Mouse (Mus musculus): ENCODE results near the gene Mnat1. TPM values are rescaled to one million over a fixed set of nuclear protein-coding genes. Genes with fewer than 3 reads are reported as not detected.

The Mnat1 gene
- polyA plus RNA-seq, 1 experiment from 2014 or later, result 24.2 TPM

DNA sequence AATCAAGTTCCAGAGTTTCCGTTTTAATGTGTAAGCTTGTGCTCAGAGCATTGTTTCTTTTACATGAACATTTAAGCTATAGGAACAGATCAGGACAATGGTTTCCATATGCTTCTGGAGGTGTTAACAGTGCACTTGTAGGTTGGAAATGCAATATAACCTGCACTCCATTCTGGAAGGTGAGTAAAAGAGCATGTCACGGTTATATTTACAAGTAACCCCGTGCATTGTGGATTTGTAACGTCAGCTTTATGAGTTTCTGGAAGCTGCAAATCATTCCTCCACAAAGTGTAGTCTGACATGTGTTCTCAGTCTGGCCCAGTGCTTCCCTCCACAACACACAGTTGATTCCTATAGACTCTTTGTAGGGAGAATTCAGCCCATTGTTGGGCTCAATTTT is 30.6 kb downstream of the Mnat1 start:
- Histone ChIP-seq H3K4me2 (no peak overlapping the region), H3K27ac (no peak overlapping the region), H3K36me3 (no peaks in the 10 kb centered on the region), H3K4me1 (no peaks in the 10 kb centered on the region), H3K9ac (no peak overlapping the region), H3K9me3 (no peaks in the 10 kb centered on the region), H3K27me3 (replicated peaks) (no peaks in the 10 kb centered on the region), H3K4me3 (replicated peaks) (no peak overlapping the region)
- WGBS, result 72% methylated on average over 4 of the region's 4 CpGs
- ATAC-seq (ENCODE audit: insufficient read depth, low FRiP score, low read depth), result no peak

DNA sequence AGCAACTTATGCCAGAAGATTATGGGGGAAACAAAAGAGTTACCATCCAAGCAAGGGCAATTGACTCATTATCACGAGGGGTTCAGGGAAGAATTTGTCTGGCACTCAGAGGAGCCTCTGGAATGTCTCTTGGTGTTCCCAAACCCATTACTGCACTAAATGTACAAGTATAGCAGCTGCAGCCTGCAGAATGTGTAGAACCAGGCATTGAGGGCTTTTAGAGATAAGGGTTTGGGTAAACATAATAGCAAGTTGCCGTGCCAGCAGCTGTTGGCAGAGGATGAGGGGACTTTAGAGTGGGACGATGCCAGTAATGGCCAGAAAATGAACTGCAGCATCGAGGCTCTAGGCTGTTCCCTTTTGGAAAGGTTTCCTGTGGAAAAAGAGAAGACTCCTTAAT is 36.8 kb downstream of the Mnat1 start:
- Histone ChIP-seq H3K4me1 (no peaks in the 10 kb centered on the region), H3K9ac (no peak overlapping the region), H3K9me3 (no peaks in the 10 kb centered on the region), H3K36me3 (no peaks in the 10 kb centered on the region), H3K4me3 (replicated peaks) (no peak overlapping the region), H3K4me2 (no peak overlapping the region), H3K27me3 (replicated peaks) (no peaks in the 10 kb centered on the region), H3K27ac (no peak overlapping the region)
- no peak for ATAC-seq (ENCODE audit: insufficient read depth, low FRiP score, low read depth)
- WGBS, result 40% methylated on average over 4 of the region's 4 CpGs

DNA sequence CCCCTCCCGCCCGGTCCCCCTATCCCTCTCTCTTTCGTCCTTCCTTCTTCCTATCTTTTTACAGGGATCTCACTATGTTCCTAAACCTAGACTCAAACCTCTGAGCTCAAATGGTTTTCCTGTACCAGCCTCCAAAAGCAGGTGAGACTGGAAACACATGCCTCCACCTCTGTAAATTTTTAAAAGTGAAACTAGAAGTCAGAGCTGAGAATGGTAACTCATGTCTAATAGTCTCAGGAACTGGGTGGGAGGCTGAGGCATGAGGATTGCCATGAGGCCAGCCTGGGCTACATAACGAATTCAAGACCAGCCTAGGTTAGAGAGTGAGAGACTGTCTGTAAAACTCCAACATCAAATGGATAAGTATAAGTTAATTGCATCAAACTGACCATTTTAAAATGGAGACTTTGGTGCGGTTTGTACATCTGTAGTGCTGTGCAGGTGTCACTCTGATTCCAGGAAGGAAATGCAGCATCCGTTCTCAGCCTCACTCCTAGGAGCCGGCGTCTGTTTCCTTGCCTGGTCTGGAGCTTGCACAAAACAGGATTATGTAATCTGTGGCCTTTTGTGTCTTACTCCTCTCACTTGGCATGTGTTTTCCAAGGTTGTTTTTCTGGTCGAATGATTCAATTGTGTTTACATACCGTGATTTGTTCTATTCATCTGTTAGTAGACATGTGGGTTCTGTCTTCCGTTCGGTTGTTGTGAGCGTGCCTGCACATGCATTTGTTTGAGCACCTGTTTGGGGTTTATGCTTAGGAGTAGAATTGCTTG is 39.1 kb downstream of the Mnat1 start:
- no peak for ATAC-seq (ENCODE audit: insufficient read depth, low FRiP score, low read depth)
- H3K36me3 ChIP-seq, result no peaks in the 10 kb centered on the region
- H3K4me1 ChIP-seq, result no peaks in the 10 kb centered on the region
- H3K27me3 ChIP-seq (replicated peaks), result no peaks in the 10 kb centered on the region
- H3K27ac ChIP-seq, result no peak overlapping the region
- H3K9me3 ChIP-seq, result no peaks in the 10 kb centered on the region
- no peak overlapping the region for H3K9ac ChIP-seq
- no peak overlapping the region for H3K4me3 ChIP-seq (replicated peaks)
- WGBS, result 80% methylated on average over 13 of the region's 13 CpGs
- H3K4me2 ChIP-seq, result no peak overlapping the region

DNA sequence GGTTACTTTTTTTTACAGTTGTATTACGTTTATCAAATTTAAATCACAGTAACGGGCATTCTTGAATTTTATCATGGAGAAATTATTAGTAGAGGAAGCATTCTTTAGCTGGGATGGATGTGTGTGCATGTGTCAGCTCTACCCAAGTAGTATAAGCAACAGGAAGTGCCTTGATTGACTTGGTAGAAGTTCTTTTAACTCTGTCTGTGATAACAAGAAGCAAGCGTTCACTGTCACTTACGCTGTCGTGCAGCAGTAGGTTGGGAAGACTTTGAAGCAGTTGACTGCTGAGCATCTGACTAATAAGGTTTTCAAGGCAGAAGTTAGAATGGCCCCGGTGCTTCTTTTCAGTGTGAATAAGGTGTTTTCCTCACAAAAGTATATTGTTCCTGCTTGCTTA is 47.3 kb downstream of the Mnat1 start:
- WGBS, result 84% methylated on average over 6 of the region's 6 CpGs
- peaks cover 6% of the 10 kb centered on the region; the same call in 1 of the 2 replicates for H3K36me3 ChIP-seq
- ATAC-seq (ENCODE audit: insufficient read depth, low FRiP score, low read depth), result no peak

DNA sequence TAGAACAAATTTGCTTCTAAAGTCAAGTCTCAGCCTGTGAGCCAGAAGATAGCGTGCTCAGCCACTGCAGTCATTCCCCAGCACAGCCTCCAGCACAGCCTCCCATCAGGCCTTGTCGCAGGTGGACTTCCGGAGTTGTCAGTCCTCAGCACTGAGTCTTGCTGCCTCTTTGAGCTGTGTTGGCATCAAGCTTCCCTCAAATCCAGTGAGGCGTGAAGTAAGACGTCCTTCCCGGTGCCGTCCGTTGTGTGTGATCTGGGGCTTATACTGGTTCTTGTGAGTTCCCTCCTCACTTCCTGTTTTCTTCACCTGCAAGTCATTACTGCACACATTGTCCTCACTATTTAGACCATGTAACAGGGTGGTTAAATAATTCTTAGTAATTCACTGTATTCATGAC is 60.4 kb downstream of the Mnat1 start:
- no peak for ATAC-seq (ENCODE audit: insufficient read depth, low FRiP score, low read depth)
- Histone ChIP-seq H3K4me2 (no peak overlapping the region), H3K4me3 (replicated peaks) (no peak overlapping the region), H3K9me3 (no peaks in the 10 kb centered on the region), H3K9ac (no peak overlapping the region), H3K27me3 (replicated peaks) (no peaks in the 10 kb centered on the region), H3K36me3 (peaks cover 3% of the 10 kb centered on the region; the same call in 1 of the 2 replicates), H3K4me1 (no peaks in the 10 kb centered on the region), H3K27ac (no peak overlapping the region)
- 89% methylated on average over 8 of the region's 8 CpGs for WGBS

More for the DNA sequence above, 47.3 kb downstream of the Mnat1 start:
- Histone ChIP-seq H3K4me2 (no peak overlapping the region), H3K9me3 (no peaks in the 10 kb centered on the region), H3K4me1 (no peaks in the 10 kb centered on the region), H3K27ac (no peak overlapping the region), H3K9ac (no peak overlapping the region), H3K4me3 (replicated peaks) (no peak overlapping the region), H3K27me3 (replicated peaks) (no peaks in the 10 kb centered on the region)

DNA sequence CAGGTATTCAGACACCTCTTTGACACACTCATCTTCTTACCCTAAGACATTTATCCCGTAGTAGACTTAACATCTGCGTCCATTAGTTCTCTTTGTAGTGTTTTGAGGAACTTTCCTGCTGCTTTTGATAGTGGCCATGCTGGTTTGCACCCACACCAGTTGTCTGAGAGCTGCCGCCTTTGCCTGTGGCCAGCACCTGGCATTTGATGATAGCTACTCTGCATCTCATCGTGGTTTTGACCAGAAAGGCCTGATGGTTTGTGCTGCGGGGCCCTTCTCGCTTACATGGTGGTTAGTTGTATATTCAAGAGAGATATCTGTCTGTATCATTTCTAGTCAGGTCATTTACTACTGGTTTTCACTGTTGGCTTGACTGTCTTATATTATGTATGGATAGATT is 73.8 kb downstream of the Mnat1 start:
- no peak overlapping the region for H3K4me3 ChIP-seq (replicated peaks)
- no peaks in the 10 kb centered on the region for H3K4me1 ChIP-seq
- no peak for ATAC-seq (ENCODE audit: insufficient read depth, low FRiP score, low read depth)
- 85% methylated on average over 6 of the region's 6 CpGs for WGBS
- H3K27ac ChIP-seq, result no peak overlapping the region
- no peak overlapping the region for H3K9ac ChIP-seq
- H3K9me3 ChIP-seq, result no peaks in the 10 kb centered on the region
- H3K27me3 ChIP-seq (replicated peaks), result no peaks in the 10 kb centered on the region
- H3K36me3 ChIP-seq, result no peaks in the 10 kb centered on the region
- H3K4me2 ChIP-seq, result no peak overlapping the region

DNA sequence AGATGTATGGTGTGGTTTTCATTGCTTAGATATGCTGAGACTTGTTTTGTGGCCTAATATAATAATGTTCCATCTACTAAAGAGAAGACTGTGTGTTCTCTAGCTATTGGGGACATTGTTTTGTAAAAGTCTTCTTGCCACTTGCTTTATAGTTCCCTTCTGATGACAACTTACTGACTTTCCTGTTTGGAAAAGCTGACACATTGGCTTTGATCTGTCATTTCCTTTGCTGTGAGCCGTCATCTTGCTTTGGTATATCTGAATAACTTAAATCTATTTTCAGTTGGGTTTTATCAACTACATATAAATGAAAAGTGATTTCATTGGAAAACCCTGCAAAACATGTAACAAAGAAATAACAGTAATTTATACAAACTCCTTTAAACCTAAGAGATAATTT is 74.9 kb downstream of the Mnat1 start:
- Histone ChIP-seq H3K4me3 (replicated peaks) (no peak overlapping the region), H3K9me3 (no peaks in the 10 kb centered on the region), H3K4me1 (no peaks in the 10 kb centered on the region), H3K36me3 (no peaks in the 10 kb centered on the region), H3K27ac (no peak overlapping the region), H3K4me2 (no peak overlapping the region), H3K9ac (no peak overlapping the region), H3K27me3 (replicated peaks) (no peaks in the 10 kb centered on the region)
- no peak for ATAC-seq (ENCODE audit: insufficient read depth, low FRiP score, low read depth)
- 76% methylated on average over 1 of the region's 1 CpGs for WGBS

DNA sequence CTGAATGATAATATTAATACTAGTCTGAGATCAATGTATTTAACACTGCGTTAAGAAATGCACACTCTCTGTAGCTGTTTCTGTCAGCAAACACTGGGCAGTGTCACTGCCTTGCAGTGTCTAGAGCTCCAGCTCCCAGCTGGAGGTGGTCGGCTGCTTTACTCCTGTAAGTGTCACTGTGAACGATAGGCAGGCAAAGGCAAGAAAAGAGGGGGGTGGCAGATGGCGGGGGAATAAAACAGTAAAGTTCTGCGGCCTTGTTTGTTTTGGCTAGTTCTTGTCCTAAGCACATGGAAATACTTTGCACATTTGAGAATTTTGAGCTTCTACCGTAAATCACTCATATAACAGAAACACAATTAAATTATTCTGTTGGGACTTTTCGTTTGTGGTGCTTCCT is 75.9 kb downstream of the Mnat1 start:
- no peak for ATAC-seq (ENCODE audit: insufficient read depth, low FRiP score, low read depth)
- Histone ChIP-seq H3K36me3 (no peaks in the 10 kb centered on the region), H3K4me1 (no peaks in the 10 kb centered on the region), H3K27me3 (replicated peaks) (no peaks in the 10 kb centered on the region), H3K9ac (no peak overlapping the region), H3K9me3 (no peaks in the 10 kb centered on the region), H3K4me3 (replicated peaks) (no peak overlapping the region), H3K4me2 (no peak overlapping the region), H3K27ac (no peak overlapping the region)
- 50% methylated on average over 7 of the region's 7 CpGs for WGBS

DNA sequence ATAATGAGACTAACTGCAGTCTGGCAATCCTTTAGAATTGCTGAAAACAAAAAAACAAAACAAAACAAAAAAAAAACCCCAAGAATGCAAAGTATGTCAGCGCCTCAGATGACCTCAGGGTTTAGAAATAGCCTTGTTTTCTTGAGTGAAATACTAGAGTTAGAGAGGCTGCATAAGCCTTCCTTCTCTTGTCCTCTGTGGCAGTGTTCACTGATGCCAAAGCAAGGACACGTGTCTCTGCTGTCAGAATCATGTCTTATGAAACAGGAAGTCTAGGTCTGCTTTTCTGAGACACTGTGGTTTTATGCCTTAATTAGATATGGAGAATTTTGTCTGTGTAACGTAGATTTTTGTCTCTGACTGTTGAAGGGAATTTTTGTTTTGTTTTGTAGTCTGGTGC is 78.1 kb downstream of the Mnat1 start:
- Histone ChIP-seq H3K36me3 (no peaks in the 10 kb centered on the region), H3K27me3 (replicated peaks) (no peaks in the 10 kb centered on the region), H3K9me3 (no peaks in the 10 kb centered on the region), H3K4me1 (no peaks in the 10 kb centered on the region), H3K4me2 (no peak overlapping the region), H3K9ac (no peak overlapping the region), H3K4me3 (replicated peaks) (no peak overlapping the region), H3K27ac (no peak overlapping the region)
- WGBS, result 52% methylated on average over 3 of the region's 3 CpGs
- no peak for ATAC-seq (ENCODE audit: insufficient read depth, low FRiP score, low read depth)

DNA sequence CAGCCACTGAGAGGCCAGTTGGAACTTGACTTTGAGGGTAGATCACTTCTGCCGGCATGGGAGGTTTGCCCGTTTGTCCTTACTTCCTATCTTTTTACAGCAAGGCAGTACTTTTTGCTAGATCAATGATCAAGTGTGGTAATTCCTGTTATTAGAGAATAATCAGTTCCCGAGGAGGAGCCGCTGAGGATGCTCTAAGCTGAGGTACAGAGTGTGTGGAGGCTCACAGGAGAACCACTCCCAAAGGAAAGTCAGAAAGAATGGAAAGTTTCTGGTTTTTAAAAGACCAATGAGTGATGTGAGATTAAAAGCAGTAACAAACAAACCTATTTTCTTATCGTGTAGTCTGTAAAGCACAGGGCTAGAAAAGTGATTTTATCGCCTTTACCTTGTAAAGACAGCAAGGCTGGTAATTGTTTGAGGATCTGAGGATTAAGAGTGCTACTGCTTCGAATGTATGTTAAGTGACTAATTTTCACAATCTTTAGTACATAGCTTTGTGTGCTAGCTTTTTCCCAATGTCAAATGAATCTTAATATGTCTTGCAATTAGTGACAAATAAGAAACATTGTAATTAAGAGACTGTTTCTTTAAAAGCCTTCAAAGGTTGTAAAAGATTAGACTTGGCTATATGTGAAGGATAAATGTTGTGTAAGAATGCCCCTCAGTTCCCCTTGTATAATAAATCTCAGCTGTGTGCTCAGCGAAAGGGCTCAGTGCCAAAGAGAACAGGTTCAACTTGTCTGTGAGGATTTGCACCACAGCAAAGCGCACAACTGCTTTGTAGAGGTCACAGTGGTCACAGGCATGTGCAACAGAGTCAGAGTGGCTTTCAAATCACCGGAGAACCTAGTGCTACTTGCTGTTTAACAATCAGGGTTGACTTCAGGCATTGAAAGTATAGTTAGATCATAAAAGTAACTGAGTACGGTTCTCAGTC is 82.5 kb downstream of the Mnat1 start:
- H3K27ac ChIP-seq, result peak overlapping the region; percentile 78
- no peaks in the 10 kb centered on the region for H3K9me3 ChIP-seq
- ATAC-seq (ENCODE audit: insufficient read depth, low FRiP score, low read depth), result peak; percentile 86
- H3K27me3 ChIP-seq (replicated peaks), result no peaks in the 10 kb centered on the region
- no peaks in the 10 kb centered on the region for H3K36me3 ChIP-seq
- no peaks in the 10 kb centered on the region for H3K4me1 ChIP-seq
- WGBS, result 49% methylated on average over 11 of the region's 11 CpGs
- H3K9ac ChIP-seq, result no peak overlapping the region
- H3K4me2 ChIP-seq, result peak overlapping the region; percentile 6; the same call in 1 of the 2 replicates
- H3K4me3 ChIP-seq (replicated peaks), result no peak overlapping the region

DNA sequence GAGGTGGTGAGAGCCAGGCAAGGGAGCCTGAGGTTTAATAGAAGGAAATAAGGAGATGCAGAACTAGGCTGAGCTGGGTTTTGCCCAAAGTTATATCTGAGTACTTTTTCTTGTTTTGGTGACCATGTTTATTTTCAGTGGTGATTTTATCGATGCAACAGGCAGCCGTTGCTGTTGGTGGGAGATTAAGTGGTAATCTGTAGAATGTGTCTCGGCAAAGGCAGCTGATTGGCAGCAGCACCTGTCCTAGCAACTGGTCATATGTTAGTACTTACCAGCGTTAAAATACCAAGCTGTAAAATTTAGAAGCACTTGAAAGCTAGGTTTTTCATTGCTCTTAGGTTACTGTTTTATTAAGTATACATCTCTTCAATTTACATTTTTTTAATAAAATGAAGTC is 83.5 kb downstream of the Mnat1 start:
- H3K4me3 ChIP-seq (replicated peaks), result no peak overlapping the region
- H3K4me2 ChIP-seq, result no peak overlapping the region
- no peaks in the 10 kb centered on the region for H3K36me3 ChIP-seq
- no peak for ATAC-seq (ENCODE audit: insufficient read depth, low FRiP score, low read depth)
- no peaks in the 10 kb centered on the region for H3K9me3 ChIP-seq
- H3K4me1 ChIP-seq, result no peaks in the 10 kb centered on the region
- no peaks in the 10 kb centered on the region for H3K27me3 ChIP-seq (replicated peaks)
- WGBS, result 61% methylated on average over 4 of the region's 4 CpGs
- H3K9ac ChIP-seq, result no peak overlapping the region
- peak overlapping the region; percentile 42 for H3K27ac ChIP-seq

DNA sequence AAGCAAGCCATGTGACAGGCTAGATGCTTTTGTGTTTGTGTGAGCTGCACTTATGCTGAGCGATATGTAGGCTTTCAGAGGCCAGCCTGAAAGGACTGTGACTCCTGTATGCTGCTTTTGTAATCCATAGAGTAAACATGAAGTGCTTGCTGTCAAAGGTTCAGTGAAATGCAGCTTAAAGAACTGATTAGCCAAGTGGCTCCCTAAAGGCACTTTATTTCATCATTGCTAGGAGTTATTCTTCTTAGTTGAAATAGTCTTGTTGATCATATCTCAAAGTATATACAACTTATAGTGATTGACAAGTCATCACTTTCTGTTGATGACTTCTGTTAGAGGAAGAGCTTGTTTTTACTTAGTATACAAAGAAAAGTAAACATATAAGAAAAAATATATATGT is 83.9 kb downstream of the Mnat1 start:
- no peak overlapping the region for H3K27ac ChIP-seq
- no peaks in the 10 kb centered on the region for H3K9me3 ChIP-seq
- WGBS, result 65% methylated on average over 1 of the region's 1 CpGs
- H3K9ac ChIP-seq, result no peak overlapping the region
- H3K36me3 ChIP-seq, result no peaks in the 10 kb centered on the region
- H3K4me3 ChIP-seq (replicated peaks), result no peak overlapping the region
- H3K27me3 ChIP-seq (replicated peaks), result no peaks in the 10 kb centered on the region
- no peak overlapping the region for H3K4me2 ChIP-seq
- H3K4me1 ChIP-seq, result no peaks in the 10 kb centered on the region
- no peak for ATAC-seq (ENCODE audit: insufficient read depth, low FRiP score, low read depth)

All from stomach, embryonic 15.5 days (tissue).